Mouse (Mus musculus) spleen, embryonic (tissue): ENCODE measurements around the gene Erp27.

Source experiments
- CTCF ChIA-PET: fragments of 350-600 bp; sonication (Branson Sonifier 250); formaldehyde crosslinking; loops from one replicate; lab custom pipeline; 2022; lab: Charles Lee

Erp27 gene

DNA sequence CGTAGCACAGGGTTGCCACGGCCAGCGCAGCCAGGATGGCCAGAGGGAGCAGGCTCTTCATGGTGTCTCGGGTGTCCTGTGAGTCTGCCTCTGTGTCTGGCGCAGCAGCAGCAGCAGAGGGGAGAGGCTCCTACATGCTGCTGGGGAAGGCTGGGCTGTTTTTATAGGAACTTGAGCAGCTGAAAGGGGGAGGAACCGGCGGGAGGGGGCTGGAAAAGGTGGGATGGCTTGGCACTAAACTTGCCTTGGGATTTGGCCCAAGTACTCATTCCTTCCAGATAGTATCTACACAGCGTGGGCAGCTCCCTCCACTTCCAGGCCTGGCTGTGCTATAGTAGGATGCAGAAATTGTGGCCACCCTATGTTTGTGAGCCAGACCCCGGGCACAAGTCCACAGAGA is 46.3 kb downstream of the Erp27 start, which contains the start of gene Mgp:
Gene Mgp, minus strand, starts transcription at position 154 of the 400 bp plus-strand sequence.
- CTCF ChIA-PET: no interaction called here

DNA sequence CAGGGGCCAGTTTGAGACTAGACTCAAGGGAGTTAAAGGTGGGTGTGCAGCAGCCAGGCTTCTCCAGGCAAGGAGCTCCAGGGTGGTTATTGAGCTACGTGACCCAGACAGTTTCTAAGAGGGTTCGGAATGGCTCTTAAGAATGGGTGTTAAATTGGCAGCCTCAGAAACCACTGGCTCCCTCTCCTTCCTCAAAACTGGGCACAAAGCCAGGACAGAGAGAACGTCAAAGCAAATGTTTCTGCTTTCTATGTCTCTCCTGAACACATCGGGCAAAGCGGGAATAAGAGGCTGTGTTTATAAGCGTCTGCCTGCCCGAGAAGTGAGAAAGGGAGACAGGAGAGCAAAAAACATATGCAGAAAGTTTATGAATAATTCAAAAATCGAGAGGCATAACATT is 47.4 kb downstream of the Erp27 start:
- CTCF ChIA-PET: interaction anchor here (0.6 kb wide), 1 partner anchor 107 kb away, joined by 5 read pairs; no protein-coding TSS in a partner anchor

DNA sequence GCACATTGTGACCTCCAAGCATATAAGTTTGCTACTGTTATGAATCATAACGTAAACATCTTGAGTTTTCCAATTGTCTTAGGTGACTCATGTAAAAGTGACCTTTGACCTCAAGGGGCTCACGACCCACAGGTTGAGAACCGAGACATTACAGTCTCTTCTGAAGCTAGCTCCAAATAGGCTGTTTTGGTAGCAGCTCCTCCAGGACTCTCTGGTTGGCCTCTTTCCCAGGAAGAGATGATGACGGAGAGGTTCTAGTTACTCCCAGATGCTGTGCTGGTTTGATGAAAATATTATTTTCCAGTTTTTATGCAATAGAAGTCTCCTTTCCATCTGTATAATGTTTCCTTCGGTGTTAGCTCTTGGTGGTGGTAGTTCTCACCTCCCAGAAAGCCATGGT is 53.1 kb downstream of the Erp27 start:
- CTCF ChIA-PET: no interaction called here

DNA sequence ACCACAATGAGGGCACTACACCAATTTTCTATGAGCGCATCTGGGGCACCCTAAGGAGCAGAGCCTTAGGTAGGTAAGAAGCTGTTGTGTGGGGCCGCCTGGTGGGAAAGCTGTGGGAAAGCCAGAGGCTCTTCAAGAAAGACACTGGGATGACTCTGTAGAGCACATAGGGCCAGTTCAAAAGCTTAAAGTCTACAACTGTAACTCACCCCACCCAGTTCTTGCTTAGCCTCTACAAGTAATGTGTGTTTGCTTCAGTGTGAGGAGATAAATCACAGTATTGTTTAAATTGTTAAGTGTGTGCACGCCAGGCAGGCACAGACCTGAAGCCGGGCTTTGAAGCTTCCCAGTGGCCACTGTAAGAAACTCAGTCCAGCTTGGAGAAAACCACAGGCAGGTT is 55.8 kb downstream of the Erp27 start:
- CTCF ChIA-PET: no interaction called here

DNA sequence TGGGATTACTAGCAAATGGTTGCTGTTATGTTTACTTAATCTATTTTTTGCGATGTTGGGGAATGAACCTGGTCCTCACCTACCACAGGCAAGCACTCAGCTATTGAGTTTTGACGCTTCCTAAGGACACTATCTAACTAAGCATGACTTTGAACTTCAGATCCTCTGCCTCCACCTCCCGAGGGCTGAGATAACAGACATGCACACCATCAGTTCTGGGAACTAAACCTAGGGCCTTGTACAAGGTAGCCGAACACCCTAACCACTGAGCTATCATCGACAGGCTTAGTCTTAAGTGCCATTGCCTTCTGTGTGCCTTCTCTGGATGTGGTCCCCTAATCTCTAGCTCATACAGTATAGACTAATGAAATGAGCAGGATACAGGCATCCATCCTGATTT is 56.6 kb downstream of the Erp27 start:
- CTCF ChIA-PET: interaction anchor here (0.6 kb wide), 1 partner anchor 126 kb away, joined by 4 read pairs; no protein-coding TSS in a partner anchor

DNA sequence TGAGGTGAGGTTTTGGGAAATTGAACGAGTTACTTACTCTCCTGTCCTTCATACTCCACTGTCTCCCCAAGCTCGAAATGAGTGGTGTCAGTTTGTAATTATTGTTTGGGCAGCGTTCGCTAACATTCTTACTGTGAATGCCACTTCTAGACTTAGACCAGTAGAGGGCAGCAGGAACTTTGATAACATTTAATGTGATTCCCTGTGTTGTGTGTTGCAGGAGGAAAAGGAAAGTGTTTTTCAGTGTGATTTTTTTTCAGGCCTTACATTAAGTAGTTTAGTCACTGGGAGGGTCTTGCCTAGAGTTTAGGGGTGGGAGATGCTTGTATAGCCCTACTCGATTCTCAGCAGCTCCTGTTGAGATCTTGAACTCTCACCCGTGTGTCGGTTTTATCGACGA is 61.0 kb downstream of the Erp27 start:
- CTCF ChIA-PET: interaction anchor here (0.5 to 0.6 kb wide), 2 partner anchors 8 to 671 kb away, joined by 3 read pairs; no protein-coding TSS in a partner anchor

DNA sequence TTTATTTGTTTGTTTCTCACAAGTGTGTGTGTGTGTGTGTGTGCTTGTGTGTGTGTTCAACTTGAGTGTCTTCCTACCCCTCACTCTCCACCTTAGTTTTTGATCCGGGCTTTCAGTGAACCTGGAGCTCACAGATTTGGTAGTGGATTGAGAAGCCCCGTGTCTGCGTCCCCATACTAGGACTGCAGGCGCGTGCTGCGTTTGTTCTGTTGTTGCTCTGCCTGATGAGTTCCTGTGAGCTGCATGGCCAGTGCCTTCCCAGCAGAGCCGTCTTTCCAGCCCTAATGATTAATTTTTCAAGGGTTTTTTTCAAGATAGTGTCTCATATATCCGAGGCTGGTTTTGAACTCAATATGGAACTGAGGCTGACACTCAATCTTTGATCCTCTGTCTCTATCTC is 63.6 kb downstream of the Erp27 start:
- CTCF ChIA-PET: interaction anchor here (0.7 kb wide), 1 partner anchor 111 kb away, joined by 3 read pairs; no protein-coding TSS in a partner anchor

DNA sequence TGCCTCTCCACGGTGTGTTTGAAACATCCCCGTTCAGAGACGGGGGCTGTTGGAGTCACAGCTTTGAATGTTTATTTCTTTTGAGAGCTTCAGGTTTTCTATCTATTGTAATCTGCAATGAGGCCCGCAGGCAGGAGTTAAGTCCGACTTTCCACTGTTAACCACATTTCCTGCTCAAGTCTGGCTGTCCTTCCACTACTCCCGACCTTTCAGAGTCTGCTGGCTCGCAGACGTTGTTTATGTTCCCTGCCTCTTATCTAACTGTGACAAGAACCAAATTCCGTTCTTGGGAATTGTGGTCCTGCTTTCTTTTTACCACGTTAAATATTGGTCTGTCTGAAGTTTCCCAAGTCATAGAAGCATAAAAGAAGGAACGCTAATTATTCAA is 64.1 kb downstream of the Erp27 start:
- CTCF ChIA-PET: interaction anchor here (0.7 kb wide), 1 partner anchor 112 kb away, joined by 3 read pairs; no protein-coding TSS in a partner anchor
